Mouse (Mus musculus) lung, embryonic 14.5 days (tissue): ENCODE results near the gene Wdr82. TPM values are rescaled to one million over a fixed set of nuclear protein-coding genes. Genes with fewer than 3 reads are reported as not detected.
A peak's percentile ranks its signal among the peaks of the same experiment; 100 is the strongest.

Experiments
- ATAC-seq: fragments of 200-750 bp; cut with Nextera tagmentation; 2 replicates; pipeline ENCODE4 v1.8.0; 2017; ENCODE audit warnings: mild to moderate bottlenecking, moderate TSS enrichment, moderate library complexity; ENCODE audit not compliant: insufficient read depth
- DNase-seq: peaks from one replicate; pipeline ENCODE4 v3.0.0-alpha.2; 2015
- H3K27ac ChIP-seq: fragments of 300-500 bp; sonication (generic); 2 replicates; pipeline ENCODE4 v1.5.1; 2014; ENCODE audit warnings: low read depth, mild to moderate bottlenecking, moderate library complexity
- H3K27me3 ChIP-seq: fragments of 300-500 bp; sonication (generic); 2 replicates; pipeline ENCODE4 v1.6.1; 2014; ENCODE audit warnings: low read length, control low read depth; ENCODE audit not compliant: insufficient read depth
- H3K36me3 ChIP-seq: fragments of 300-500 bp; sonication (generic); 2 replicates; pipeline ENCODE4 v1.6.1; 2014; ENCODE audit warnings: control low read depth; ENCODE audit not compliant: insufficient read depth
- H3K4me1 ChIP-seq: fragments of 300-500 bp; sonication (generic); 2 replicates; pipeline ENCODE4 v1.6.1; 2014; ENCODE audit warnings: antibody characterized with exemption, control low read depth; ENCODE audit not compliant: insufficient read depth
- H3K4me2 ChIP-seq: fragments of 300-500 bp; sonication (generic); 2 replicates; pipeline ENCODE4 v1.6.1; 2014; ENCODE audit warnings: mild to moderate bottlenecking
- H3K4me3 ChIP-seq: fragments of 300-500 bp; sonication (generic); 2 replicates; pipeline ENCODE4 v1.5.1; 2014; ENCODE audit warnings: low read depth, low read length
- H3K9ac ChIP-seq: fragments of 300-500 bp; sonication (generic); 2 replicates; pipeline ENCODE4 v1.6.1; 2014
- H3K9me3 ChIP-seq: fragments of 300-500 bp; sonication (generic); 2 replicates; pipeline ENCODE4 v1.6.1; 2016; ENCODE audit warnings: low read depth, low read length, control low read depth
- CTCF ChIP-seq: IDR thresholded peaks from 2 replicates; pipeline ENCODE4 v1.5.1; 2016; ENCODE audit warnings: antibody characterized with exemption, low read depth
- WGBS: fragments of 180-500 bp; shearing (Covaris S2); extraction: QIAGEN DNeasy Blood & Tissue Kit; methylation state at CpG from one replicate; pipeline ENCODE4 v1.1.7; 2014; 5-methylcytosine and 5-hydroxymethylcytosine counted together
- polyA plus RNA-seq: library from polyadenylated mRNA; unstranded; fragments of >200 nt; fragmentation: Nextera tagmentation; extraction: Ambion mirVana; gene quantifications from 2 replicates; pipeline ENCODE4 v1.2.1, GENCODE M21; 2014

The Wdr82 gene
- polyA plus RNA-seq, result 26.7 and 26.9 TPM in 2 replicates

DNA sequence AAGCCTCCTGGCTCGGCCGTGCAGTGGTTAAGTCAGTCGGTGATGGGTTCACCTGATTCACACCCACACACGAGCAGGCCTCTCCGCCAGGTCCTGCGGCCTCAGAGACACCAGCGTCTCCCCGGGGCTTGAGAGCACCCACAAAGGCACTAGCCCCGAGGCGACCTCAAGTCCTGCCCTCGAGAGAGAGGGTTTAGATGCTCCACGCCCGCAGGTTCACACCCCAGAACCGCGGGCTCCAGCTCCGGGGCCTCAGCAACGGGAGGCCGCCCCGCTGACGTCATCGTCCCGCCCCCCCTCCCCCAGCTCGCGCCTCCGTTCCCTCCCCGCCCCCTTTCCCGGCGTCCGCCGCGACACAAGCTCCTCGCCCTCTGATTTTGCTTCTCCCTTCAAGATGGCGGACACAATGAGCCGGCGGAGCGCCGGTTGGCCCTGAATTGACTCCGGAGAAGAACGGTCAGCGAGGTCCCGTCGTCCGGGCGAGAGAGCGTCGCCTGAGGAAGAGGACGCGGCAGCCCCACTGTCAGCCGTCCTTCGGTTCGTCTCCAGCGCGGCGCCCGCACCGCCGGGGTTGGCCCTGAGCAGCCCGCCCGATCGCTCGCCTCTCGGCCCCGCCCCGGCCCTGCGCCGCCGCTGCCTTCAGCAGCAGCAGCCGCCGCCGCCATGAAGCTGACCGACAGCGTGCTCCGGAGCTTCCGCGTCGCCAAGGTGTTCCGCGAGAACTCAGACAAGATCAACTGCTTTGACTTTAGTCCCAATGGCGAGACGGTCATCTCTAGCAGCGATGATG lies at the start of gene Wdr82:
TSS of gene Wdr82 (plus strand) at position 373 of the 790 bp plus-strand sequence.
- WGBS, result under 1% methylated on average over 73 of the region's 81 CpGs

DNA sequence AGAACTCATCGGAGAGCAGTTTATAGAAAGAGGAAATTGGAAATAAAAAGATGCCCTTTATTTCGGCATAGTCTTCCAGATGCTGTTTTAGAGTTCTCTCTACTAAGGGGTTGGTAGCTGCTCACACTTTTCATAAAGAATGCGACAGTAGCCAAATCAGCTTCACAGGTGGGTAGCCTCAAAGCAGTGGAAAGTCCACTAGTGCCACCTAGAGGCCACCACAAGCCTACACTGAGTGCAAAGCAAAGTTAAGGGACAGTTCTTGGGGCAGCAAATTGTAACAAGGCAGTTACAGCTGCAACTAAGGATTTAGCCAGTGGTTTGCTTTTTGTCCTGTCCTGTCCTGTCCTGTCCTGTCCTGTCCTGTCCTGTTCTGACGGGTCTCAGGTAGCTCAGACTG lies 47.1 kb upstream of the Wdr82 start:
- Histone ChIP-seq H3K9me3 (no peaks in the 10 kb centered on the region), H3K4me3 (no peak overlapping the region), H3K9ac (no peak overlapping the region), H3K4me2 (no peak overlapping the region), H3K27me3 (no peaks in the 10 kb centered on the region), H3K27ac (no peak overlapping the region), H3K4me1 (no peaks in the 10 kb centered on the region), H3K36me3 (no peaks in the 10 kb centered on the region)
- TF ChIP-seq CTCF, result peak; percentile 77
- DNase-seq (peak; percentile 47), ATAC-seq (no peak; the same call in 1 of the 2 replicates)
- WGBS, result 44% methylated on average over 4 of the region's 4 CpGs

More for the DNA sequence above, at the start of gene Wdr82:
- ATAC-seq, result peak; percentile 92
- Histone ChIP-seq H3K27ac (peak within 1 kb of the TSS; percentile 97), H3K27me3 (no peaks in the 10 kb centered on the region), H3K4me2 (peak within 1 kb of the TSS; percentile 86), H3K9me3 (no peaks in the 10 kb centered on the region), H3K9ac (peak within 1 kb of the TSS; percentile 90), H3K4me1 (peaks cover 19% of the 10 kb centered on the region), H3K36me3 (0 out of 2 replicates have a peak, but pooled peaks cover 9% of the 10 kb centered on the region), H3K4me3 (peak within 1 kb of the TSS; percentile 96)
- DNase-seq, result peak; percentile 91
- TF ChIP-seq CTCF, result no peak

DNA sequence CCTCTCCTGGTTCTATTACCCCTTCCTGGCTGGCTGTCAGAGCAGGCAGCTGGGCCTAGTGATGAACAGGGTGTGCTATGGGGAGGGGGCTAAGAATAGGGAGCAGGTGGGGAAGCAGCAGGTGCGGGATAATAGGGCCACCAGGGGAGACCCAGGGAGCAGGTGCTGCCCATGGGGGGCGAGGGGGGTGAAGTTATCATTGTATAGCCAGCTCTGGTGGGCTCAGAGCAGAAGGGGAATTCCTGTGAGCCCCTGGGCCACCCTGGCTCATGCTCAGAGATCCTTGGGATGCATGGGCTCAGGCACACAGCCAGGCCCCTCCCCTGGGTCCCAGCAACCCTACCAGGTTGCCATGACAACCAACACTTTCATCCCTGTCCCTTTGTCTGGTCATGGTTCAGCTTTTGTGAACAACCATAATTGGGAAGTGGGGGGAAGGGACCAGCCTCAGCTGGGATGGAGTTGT lies 43.9 kb upstream of the Wdr82 start:
- Histone ChIP-seq H3K27ac (no peak overlapping the region), H3K36me3 (no peaks in the 10 kb centered on the region), H3K9me3 (no peaks in the 10 kb centered on the region), H3K4me2 (no peak overlapping the region), H3K4me3 (no peak overlapping the region), H3K27me3 (no peaks in the 10 kb centered on the region), H3K9ac (no peak overlapping the region), H3K4me1 (no peaks in the 10 kb centered on the region)
- ATAC-seq, result no peak
- TF ChIP-seq CTCF, result no peak
- peak; percentile 14 for DNase-seq
- 43% methylated on average over 2 of the region's 2 CpGs for WGBS

DNA sequence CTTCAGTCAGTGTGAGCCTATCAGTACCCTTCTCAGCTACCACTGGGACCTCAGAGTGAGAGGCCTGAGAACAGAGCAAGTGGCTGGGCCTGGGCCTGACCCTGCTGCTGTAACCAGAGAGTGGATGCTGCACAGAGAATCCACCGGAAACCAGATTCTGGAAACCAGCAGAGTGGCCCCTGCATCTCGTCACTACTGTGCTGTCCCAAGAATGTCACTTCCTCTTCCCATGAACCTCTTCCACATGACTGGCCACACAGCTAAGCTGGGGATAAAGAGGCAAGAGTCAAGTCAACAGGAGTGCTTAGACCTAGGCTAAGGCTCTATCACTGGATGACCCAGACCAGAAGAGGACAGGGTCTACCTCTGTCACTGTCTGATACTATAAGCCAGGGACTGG lies 41.7 kb upstream of the Wdr82 start:
- Histone ChIP-seq H3K4me1 (no peaks in the 10 kb centered on the region), H3K9ac (no peak overlapping the region), H3K27me3 (no peaks in the 10 kb centered on the region), H3K4me3 (no peak overlapping the region), H3K4me2 (no peak overlapping the region), H3K36me3 (no peaks in the 10 kb centered on the region), H3K27ac (no peak overlapping the region), H3K9me3 (no peaks in the 10 kb centered on the region)
- WGBS, result 63% methylated on average over 2 of the region's 2 CpGs
- DNase-seq, result no peak
- no peak for ATAC-seq
- TF ChIP-seq CTCF, result no peak

DNA sequence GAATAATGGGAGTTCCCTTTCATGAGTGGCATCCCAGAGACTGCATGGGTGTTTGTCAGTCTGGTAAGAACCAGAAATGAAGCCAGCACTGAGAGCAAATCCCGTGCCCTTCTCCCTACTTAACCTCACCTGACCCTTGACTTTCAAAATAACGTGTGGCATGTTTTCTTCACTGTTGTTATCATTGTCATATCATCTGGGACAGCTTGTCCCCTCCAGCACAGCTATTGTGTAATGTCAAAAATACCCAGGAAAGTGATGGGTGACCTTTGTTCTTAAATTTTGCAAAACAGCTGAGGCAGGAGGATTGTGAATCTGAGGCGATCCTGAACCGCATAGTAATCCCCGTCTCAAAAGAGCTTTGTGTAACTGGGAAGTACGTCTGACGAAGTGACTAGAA lies 40.5 kb upstream of the Wdr82 start:
- ATAC-seq (no peak), DNase-seq (no peak)
- WGBS, result 72% methylated on average over 7 of the region's 7 CpGs
- H3K9me3 ChIP-seq, result no peaks in the 10 kb centered on the region
- TF ChIP-seq CTCF, result no peak
- H3K36me3 ChIP-seq, result no peaks in the 10 kb centered on the region
- H3K4me3 ChIP-seq, result no peak overlapping the region
- H3K4me2 ChIP-seq, result no peak overlapping the region
- H3K27me3 ChIP-seq, result no peaks in the 10 kb centered on the region
- H3K27ac ChIP-seq, result no peak overlapping the region
- H3K4me1 ChIP-seq, result no peaks in the 10 kb centered on the region
- H3K9ac ChIP-seq, result no peak overlapping the region

DNA sequence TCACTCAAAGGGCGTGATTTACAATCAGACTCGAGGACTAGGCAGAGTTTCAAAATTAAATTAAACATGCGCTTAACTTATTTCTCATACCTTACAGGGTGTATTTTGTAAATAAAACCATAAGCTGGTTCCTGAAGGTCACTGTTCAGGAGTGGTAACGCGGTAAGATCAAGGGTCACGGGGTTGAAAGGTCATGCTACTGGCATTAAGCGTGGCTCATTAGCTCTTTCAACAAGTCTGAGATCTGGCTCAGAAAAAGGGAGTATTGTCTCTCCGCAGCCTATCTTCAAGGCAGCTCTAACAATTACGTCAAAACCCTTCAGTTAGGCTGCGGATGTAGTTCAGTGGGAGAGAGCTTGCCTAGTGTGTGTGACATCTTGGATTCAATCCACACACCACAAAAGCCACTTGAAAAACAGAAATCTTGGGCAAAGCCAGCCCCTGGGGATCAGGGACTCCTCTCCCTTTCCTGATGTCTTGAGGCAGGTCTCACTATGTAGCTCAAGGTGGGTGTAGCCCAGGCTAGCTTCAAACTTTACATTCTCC lies 33.0 kb upstream of the Wdr82 start:
- no peak for TF ChIP-seq CTCF
- no peak overlapping the region for H3K4me2 ChIP-seq
- 61% methylated on average over 10 of the region's 10 CpGs for WGBS
- no peaks in the 10 kb centered on the region for H3K36me3 ChIP-seq
- H3K27ac ChIP-seq, result no peak overlapping the region
- DNase-seq (no peak), ATAC-seq (no peak)
- H3K9me3 ChIP-seq, result no peaks in the 10 kb centered on the region
- H3K4me3 ChIP-seq, result no peak overlapping the region
- no peaks in the 10 kb centered on the region for H3K4me1 ChIP-seq
- no peaks in the 10 kb centered on the region for H3K27me3 ChIP-seq
- no peak overlapping the region for H3K9ac ChIP-seq

DNA sequence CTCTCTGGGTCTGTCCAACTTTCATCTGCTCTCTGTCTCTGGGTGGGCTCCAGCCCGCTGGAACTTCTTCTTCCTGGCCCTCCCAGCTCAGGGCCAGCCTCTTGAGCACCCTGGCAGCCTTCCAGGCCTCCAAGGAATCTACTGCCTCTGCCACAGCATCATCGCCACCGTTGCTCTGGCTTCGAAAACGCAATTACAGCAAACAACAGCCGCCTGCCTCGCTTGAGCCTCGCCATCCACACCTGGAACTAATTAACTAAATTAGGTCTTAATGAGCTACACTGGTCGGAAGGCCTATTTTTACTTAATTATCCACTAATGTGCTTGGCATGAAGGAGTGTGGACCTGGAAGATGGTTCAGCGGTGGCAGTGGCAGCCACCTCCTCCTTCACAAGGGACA lies 31.0 kb upstream of the Wdr82 start:
- no peak overlapping the region for H3K4me2 ChIP-seq
- 47% methylated on average over 10 of the region's 10 CpGs for WGBS
- ATAC-seq (peak; percentile 73; the same call in 1 of the 2 replicates), DNase-seq (peak; percentile 85)
- no peak overlapping the region for H3K27ac ChIP-seq
- H3K27me3 ChIP-seq, result no peaks in the 10 kb centered on the region
- H3K4me1 ChIP-seq, result no peaks in the 10 kb centered on the region
- no peaks in the 10 kb centered on the region for H3K9me3 ChIP-seq
- no peak for TF ChIP-seq CTCF
- no peak overlapping the region for H3K9ac ChIP-seq
- no peak overlapping the region for H3K4me3 ChIP-seq
- no peaks in the 10 kb centered on the region for H3K36me3 ChIP-seq
